Mouse (Mus musculus) cerebellum, adult 18-20 months (tissue): ENCODE measurements at regions not wholly inside any gene's neighbourhood (a gene's known extent, or its start where the extent isn't known, plus 50 kb on each side); places are given as distances from the start of the nearest gene placed in this dataset.
A peak's percentile ranks its signal among the peaks of the same experiment; 100 is the strongest.

ENCODE experiments used
- DNase-seq, 2 experiments: peaks; one replicate each; pipeline ENCODE4 v3.0.0; 2021

GRCm38 (mm10) chr9:71420064-71420463 lies 65.7 kb downstream of the Polr2m start:
- no peak for DNase-seq

- no peak for DNase-seq
Measured at GRCm38 (mm10) chr9:71418531-71418930, 67.2 kb downstream of the Polr2m start.

- DNase-seq, result no peak
Measured at GRCm38 (mm10) chr9:71417248-71417647, 68.5 kb downstream of the Polr2m start.

DNA sequence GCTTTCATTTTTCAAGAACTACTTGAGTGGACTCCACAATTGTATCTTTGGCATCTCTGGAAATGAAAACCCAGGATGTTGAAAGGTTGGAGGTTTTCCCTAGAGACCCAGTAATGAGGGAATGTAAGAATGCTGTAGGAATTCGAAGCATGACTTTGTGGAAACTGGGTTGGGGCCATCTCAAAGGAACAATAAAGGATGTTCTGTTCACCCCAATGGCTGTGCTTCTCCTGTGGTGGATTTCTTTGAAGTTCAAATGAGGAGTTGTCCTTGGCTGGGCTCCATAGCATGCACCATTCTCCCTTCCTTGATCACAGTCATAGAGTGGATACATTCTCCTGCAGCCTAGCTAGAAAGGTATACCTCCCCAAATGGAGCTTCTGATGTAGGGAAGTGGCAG lies 74.6 kb downstream of the Polr2m start:
- DNase-seq, result no peak

- DNase-seq, result no peak
Measured at GRCm38 (mm10) chr9:71409925-71410324, 75.8 kb downstream of the Polr2m start.

GRCm38 (mm10) chr9:71408946-71409345 lies 76.8 kb downstream of the Polr2m start:
- DNase-seq, result no peak

GRCm38 (mm10) chr9:71404396-71405135 lies 81.2 kb downstream of the Polr2m start:
- no peak for DNase-seq

GRCm38 (mm10) chr9:71401667-71402066 lies 84.1 kb downstream of the Polr2m start:
- no peak for DNase-seq

- DNase-seq, result no peak
Measured at GRCm38 (mm10) chr9:71399346-71399745, 86.4 kb downstream of the Polr2m start.

- DNase-seq, result no peak
Measured at GRCm38 (mm10) chr9:71396784-71397183, 89.0 kb downstream of the Polr2m start.

GRCm38 (mm10) chr9:71390221-71390620 lies 95.5 kb downstream of the Polr2m start:
- DNase-seq, result no peak

DNA sequence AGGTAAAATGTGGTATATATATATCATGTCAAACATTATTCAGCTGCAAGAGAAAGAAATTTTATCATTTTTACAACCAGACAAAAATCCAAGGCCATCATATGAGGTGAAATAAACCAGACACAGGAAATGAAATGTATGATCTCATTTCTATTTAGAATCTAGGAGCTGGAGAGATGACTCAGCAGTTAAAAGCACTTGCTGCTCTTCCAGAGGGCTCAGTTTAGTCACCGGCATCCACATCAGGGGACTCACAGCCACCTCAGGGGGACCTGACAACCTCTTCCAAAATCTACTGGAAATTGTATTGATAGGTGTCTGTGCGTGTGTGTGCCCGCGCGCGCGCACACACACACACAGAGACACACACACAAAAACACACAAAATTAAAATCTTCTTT lies 98.3 kb downstream of the Polr2m start:
- no peak for DNase-seq

- no peak for DNase-seq
Measured at GRCm38 (mm10) chr9:71383901-71384300, 101.8 kb downstream of the Polr2m start.

DNA sequence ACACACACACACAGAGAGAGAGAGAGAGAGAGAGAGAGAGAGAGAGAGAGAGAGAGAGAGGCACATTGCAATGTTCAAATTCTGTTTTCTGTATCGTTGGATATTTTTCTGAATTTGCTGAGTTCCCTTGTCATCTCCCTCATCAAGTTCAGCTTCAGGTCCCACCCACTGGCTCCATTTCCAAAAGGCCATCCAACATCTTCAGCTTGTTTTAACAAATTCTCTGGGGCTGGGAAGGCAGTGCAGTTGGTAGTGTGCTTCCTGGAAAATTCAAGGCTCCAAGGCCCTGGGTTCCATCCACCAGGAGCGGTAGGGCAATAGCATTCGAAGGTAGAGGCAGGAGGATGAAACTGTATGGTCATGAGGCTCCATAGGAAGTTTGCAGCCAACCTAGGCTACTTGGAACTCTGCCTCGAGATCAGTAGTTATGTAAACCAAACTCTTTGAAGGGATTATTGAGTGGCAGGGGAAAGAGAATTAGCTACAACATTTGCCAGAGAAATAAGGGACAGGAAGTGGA lies 105.9 kb downstream of the Polr2m start:
- no peak for DNase-seq

DNA sequence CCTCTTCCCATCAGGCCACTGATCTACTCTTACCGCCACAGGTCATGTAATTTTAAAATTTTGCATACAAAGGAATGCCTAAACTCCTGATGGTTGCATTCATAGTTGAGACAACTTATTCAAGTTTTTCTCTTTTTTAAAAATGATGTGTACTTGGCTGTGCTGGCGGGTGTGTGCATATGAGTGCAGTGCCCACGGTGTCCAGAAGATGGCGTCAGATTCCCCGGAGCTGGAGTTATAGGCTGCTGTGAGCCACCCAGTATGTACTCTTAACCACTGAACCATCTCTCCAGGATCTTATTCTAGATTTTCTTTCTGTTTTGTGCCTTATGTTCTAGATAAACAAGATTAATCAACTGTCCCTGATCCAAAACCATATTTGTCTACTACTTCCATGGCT lies 116.0 kb downstream of the Polr2m start:
- DNase-seq, result no peak

- DNase-seq, result no peak
Measured at GRCm38 (mm10) chr9:71369202-71369601, 116.5 kb downstream of the Polr2m start.

- DNase-seq, result no peak
Measured at GRCm38 (mm10) chr9:71366573-71366972, 119.2 kb downstream of the Polr2m start.

DNA sequence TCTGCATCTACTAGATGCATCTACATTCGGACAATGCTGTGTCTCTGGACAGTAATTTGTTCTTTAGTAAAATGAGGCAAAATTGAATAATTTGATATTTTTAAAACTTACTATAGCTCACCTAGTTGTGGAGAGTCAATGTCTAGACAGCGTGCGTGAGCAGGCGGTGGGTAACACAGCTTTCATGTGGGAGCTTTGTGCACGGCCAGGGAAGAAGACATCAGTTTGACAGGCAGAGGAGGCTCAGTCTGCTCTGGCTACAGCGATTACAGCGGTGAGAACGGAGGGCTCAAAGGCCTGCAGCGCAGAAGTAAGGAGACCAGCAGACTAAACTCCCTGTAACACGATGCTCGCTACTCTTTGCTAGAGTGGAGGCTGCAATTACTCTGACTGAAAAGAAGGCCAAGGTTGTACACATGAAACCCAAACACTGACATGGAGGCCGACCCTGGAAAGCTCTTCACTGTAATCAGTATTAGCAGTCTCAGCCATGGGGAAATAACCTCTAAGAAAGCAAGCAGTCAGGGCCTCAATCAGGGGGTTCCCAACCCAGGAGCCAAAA lies 120.5 kb downstream of the Polr2m start:
- DNase-seq, result no peak

DNA sequence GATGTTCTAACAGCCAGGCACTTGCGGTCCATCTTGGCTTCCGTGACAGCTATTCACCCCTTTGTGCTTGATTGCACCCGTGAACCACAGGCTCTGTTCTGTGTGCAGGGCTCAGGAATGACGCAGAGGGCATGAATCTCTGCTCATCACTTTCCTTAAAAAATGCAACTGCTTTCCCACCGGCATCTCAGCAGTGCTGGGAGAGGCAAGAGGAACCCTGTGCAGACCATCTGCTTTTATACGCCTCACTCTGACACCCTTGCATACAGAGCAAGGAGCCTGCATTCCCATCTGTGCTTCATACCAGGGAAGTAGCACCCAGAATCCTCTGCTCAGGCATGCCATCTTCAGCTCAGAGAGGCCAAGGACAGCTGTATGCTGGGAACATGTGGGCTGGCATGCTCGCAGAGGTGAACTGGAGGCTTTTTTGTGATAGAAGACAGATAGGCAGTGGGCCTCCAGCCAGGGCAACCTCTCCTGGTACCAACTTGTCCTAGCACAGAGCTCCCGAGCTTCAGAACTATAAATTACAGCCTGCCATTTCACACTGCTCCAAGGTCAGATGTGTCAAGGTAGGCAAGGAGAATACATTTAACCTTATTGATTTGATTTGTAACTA lies 121.6 kb downstream of the Polr2m start:
- DNase-seq, result no peak

GRCm38 (mm10) chr9:71362401-71362800 lies 123.3 kb downstream of the Polr2m start:
- DNase-seq, result no peak

DNA sequence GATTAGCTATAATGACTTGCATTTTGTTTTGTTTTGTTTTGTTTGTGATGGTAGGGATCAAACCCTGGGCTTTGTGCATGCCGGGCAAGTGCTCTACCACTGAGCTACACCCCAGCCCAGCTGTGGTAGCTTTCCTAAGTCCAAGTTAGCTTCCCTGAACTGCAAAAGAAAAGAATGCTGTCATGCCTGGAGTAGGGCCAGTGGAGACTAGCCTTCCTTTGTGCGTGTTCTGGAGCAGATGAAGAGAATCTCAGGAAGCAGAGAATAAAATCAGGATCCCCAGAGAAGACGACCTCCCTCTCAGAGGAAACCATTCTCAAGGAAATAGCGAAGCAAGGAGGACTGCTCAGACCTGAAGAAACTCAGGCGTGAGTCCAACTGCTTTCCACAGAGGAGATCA lies 123.8 kb downstream of the Polr2m start:
- no peak for DNase-seq

- no peak for DNase-seq
Measured at GRCm38 (mm10) chr9:71361311-71361710, 124.4 kb downstream of the Polr2m start.

- no peak for DNase-seq
Measured at GRCm38 (mm10) chr9:71360676-71361075, 125.1 kb downstream of the Polr2m start.

DNA sequence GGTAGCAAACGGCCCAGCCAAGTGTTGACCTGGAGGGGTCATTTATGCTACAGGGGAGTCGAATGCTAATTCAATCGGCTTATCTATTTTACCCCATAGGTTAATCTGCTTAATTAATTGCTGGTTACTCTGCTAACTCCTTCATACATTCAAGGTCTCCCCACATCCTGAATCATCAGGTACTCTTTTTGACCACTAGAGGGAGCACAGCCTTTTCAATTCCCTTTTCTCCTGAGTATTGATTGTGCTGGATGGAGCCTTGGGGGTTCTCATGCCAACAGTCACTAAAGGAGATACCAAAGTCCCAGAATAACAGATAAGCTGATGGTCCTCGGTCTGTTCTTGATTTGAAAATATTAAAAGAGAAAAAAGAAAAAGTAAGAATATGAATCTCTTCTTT lies 126.8 kb downstream of the Polr2m start:
- DNase-seq, result peak; percentile 13 to 14
